Mouse (Mus musculus) kidney, postnatal 0 days (tissue): ENCODE measurements at regions not wholly inside any gene's neighbourhood (a gene's known extent, or its start where the extent isn't known, plus 50 kb on each side); places are given as distances from the start of the nearest gene placed in this dataset.

ENCODE experiments used
- ATAC-seq: fragments of 200-750 bp; cut with Nextera tagmentation; replicated peaks from 2 replicates; pipeline ENCODE4 v1.8.0; 2017; ENCODE audit warnings: low read depth, moderate number of reproducible peaks, moderate TSS enrichment, moderate library complexity; ENCODE audit not compliant: low FRiP score
- DNase-seq: peaks from one replicate; pipeline ENCODE4 v3.0.0-alpha.2; 2016; ENCODE audit warnings: low spot score
- H3K27ac ChIP-seq: fragments of 300-500 bp; sonication (generic); 2 replicates; pipeline ENCODE4 v1.5.1; 2014; ENCODE audit warnings: mild to moderate bottlenecking
- H3K27me3 ChIP-seq: fragments of 300-500 bp; sonication (generic); 2 replicates; pipeline ENCODE4 v1.6.1; 2014; ENCODE audit warnings: low read length, mixed read lengths; ENCODE audit not compliant: insufficient read depth
- H3K36me3 ChIP-seq: fragments of 300-500 bp; sonication (generic); 2 replicates; pipeline ENCODE4 v1.6.1; 2014; ENCODE audit warnings: low read length, mixed read lengths; ENCODE audit not compliant: insufficient read depth
- H3K4me1 ChIP-seq: fragments of 300-500 bp; sonication (generic); replicated peaks from 2 replicates; pipeline ENCODE4 v1.6.1; 2014; ENCODE audit warnings: antibody characterized with exemption, low read length, mixed read lengths; ENCODE audit not compliant: insufficient read depth
- H3K4me2 ChIP-seq: fragments of 300-500 bp; sonication (generic); 2 replicates; pipeline ENCODE4 v1.6.1; 2014; ENCODE audit warnings: mild to moderate bottlenecking, low read length, moderate library complexity, mixed read lengths
- H3K4me3 ChIP-seq: fragments of 300-500 bp; sonication (generic); replicated peaks from 2 replicates; pipeline ENCODE4 v1.5.1; 2014; ENCODE audit warnings: low read depth, low read length
- H3K9ac ChIP-seq: fragments of 300-500 bp; sonication (generic); 2 replicates; pipeline ENCODE4 v1.6.1; 2014; ENCODE audit warnings: low read depth, low read length
- H3K9me3 ChIP-seq: fragments of 300-500 bp; sonication (generic); replicated peaks from 2 replicates; pipeline ENCODE4 v1.6.1; 2016; ENCODE audit warnings: low read length, inconsistent platforms, mixed read lengths
- CTCF ChIP-seq: IDR thresholded peaks from 2 replicates; pipeline ENCODE4 v1.5.1; 2016; ENCODE audit warnings: antibody characterized with exemption, low read depth, mild to moderate bottlenecking, moderate library complexity
- WGBS: fragments of 180-500 bp; shearing (Covaris S2); extraction: QIAGEN DNeasy Blood & Tissue Kit; methylation state at CpG from one replicate; pipeline ENCODE4 v1.1.7; 2014; 5-methylcytosine and 5-hydroxymethylcytosine counted together

- H3K9me3 ChIP-seq: no peaks in the 10 kb centered on the region
- no peak overlapping the region for H3K4me3 ChIP-seq
- DNase-seq: peak; percentile 91
- ATAC-seq: peak; percentile 80
- peak overlapping the region; percentile 38 for H3K4me2 ChIP-seq
- H3K36me3 ChIP-seq: no peaks in the 10 kb centered on the region
- 15% methylated on average over 14 of the region's 14 CpGs for WGBS
- no peaks in the 10 kb centered on the region for H3K27me3 ChIP-seq
- no peak overlapping the region for H3K9ac ChIP-seq
- H3K4me1 ChIP-seq: no peaks in the 10 kb centered on the region
- TF ChIP-seq CTCF: peak; percentile 27; the same call in 1 of the 2 replicates
- H3K27ac ChIP-seq: no peak overlapping the region
Measured at GRCm38 (mm10) chr6:11593583-11594271, 313.6 kb downstream of the Ndufa4 start.

- no peaks in the 10 kb centered on the region for H3K4me1 ChIP-seq
- H3K9me3 ChIP-seq: no peaks in the 10 kb centered on the region
- WGBS: 87% methylated on average over 5 of the region's 5 CpGs
- H3K4me3 ChIP-seq: no peak overlapping the region
- H3K27me3 ChIP-seq: no peaks in the 10 kb centered on the region
- H3K9ac ChIP-seq: no peak overlapping the region
- TF ChIP-seq CTCF: no peak
- no peak overlapping the region for H3K27ac ChIP-seq
- H3K4me2 ChIP-seq: no peak overlapping the region
- no peak for DNase-seq
- H3K36me3 ChIP-seq: no peaks in the 10 kb centered on the region
- ATAC-seq: no peak
Measured at GRCm38 (mm10) chr6:11576091-11576490, 331.2 kb downstream of the Ndufa4 start.

- Histone ChIP-seq H3K9me3 (no peaks in the 10 kb centered on the region), H3K4me3 (no peak overlapping the region), H3K27me3 (no peaks in the 10 kb centered on the region), H3K27ac (no peak overlapping the region), H3K36me3 (no peaks in the 10 kb centered on the region), H3K4me2 (no peak overlapping the region), H3K4me1 (no peaks in the 10 kb centered on the region), H3K9ac (no peak overlapping the region)
- 100% methylated on average over 2 of the region's 2 CpGs for WGBS
- DNase-seq (no peak), ATAC-seq (no peak)
- TF ChIP-seq CTCF: no peak
Measured at GRCm38 (mm10) chr6:11565246-11565645, 342.1 kb downstream of the Ndufa4 start.

- DNase-seq (no peak), ATAC-seq (no peak)
- H3K9ac ChIP-seq: no peak overlapping the region
- H3K27me3 ChIP-seq: no peaks in the 10 kb centered on the region
- no peak for TF ChIP-seq CTCF
- no peak overlapping the region for H3K4me3 ChIP-seq
- H3K4me1 ChIP-seq: no peaks in the 10 kb centered on the region
- H3K27ac ChIP-seq: no peak overlapping the region
- H3K9me3 ChIP-seq: no peaks in the 10 kb centered on the region
- no peaks in the 10 kb centered on the region for H3K36me3 ChIP-seq
- no peak overlapping the region for H3K4me2 ChIP-seq
Measured at GRCm38 (mm10) chr6:11550473-11550872, 356.8 kb downstream of the Ndufa4 start.

GRCm38 (mm10) chr6:11547318-11547717 lies 360.0 kb downstream of the Ndufa4 start:
- no peak for TF ChIP-seq CTCF
- H3K9ac ChIP-seq: no peak overlapping the region
- ATAC-seq: no peak
- H3K4me1 ChIP-seq: no peaks in the 10 kb centered on the region
- H3K9me3 ChIP-seq: no peaks in the 10 kb centered on the region
- no peak for DNase-seq
- no peak overlapping the region for H3K4me2 ChIP-seq
- H3K27me3 ChIP-seq: no peaks in the 10 kb centered on the region
- H3K27ac ChIP-seq: no peak overlapping the region
- H3K36me3 ChIP-seq: no peaks in the 10 kb centered on the region
- H3K4me3 ChIP-seq: no peak overlapping the region

- H3K36me3 ChIP-seq: no peaks in the 10 kb centered on the region
- no peaks in the 10 kb centered on the region for H3K4me1 ChIP-seq
- DNase-seq (no peak), ATAC-seq (no peak)
- TF ChIP-seq CTCF: no peak
- H3K4me3 ChIP-seq: no peak overlapping the region
- H3K27ac ChIP-seq: no peak overlapping the region
- WGBS: 58% methylated on average over 8 of the region's 8 CpGs
- H3K27me3 ChIP-seq: no peaks in the 10 kb centered on the region
- H3K9ac ChIP-seq: no peak overlapping the region
- no peak overlapping the region for H3K4me2 ChIP-seq
- no peaks in the 10 kb centered on the region for H3K9me3 ChIP-seq
Measured at GRCm38 (mm10) chr6:11534930-11535880, 372.1 kb downstream of the Ndufa4 start.
